Mouse (Mus musculus) hindbrain, embryonic 13.5 days (tissue): Measurements from ENCODE around the gene Ces1f. TPM values are rescaled to one million over a fixed set of nuclear protein-coding genes. Genes with fewer than 3 reads are reported as not detected.

ENCODE experiments used
- polyA plus RNA-seq: library from polyadenylated mRNA; unstranded; fragments of >200 nt; fragmentation: Nextera tagmentation; extraction: Ambion mirVana; gene quantifications from 2 replicates; pipeline ENCODE4 v1.2.1, GENCODE M21; 2015

Gene Ces1f
- polyA plus RNA-seq, 1 experiment from 2014 or later, result not detected

Other genes starting within 250 kb of the Ces1f start
- gene Ces1a, start 231.6 kb downstream of the Ces1f start, polyA plus RNA-seq, result not detected in 2 replicates
- gene Ces1b, start 199.7 kb downstream of the Ces1f start, polyA plus RNA-seq, result not detected in 2 replicates
- gene Ces1c, start 148.5 kb downstream of the Ces1f start, polyA plus RNA-seq, result not detected in 2 replicates
- gene Ces1d, start 81.9 kb downstream of the Ces1f start, polyA plus RNA-seq, result 0.21 and 0.26 TPM in 2 replicates
- gene Ces1e, start 50.1 kb downstream of the Ces1f start, polyA plus RNA-seq, result not detected in 2 replicates
- not detected in 2 replicates for gene Ces1g, start 57.6 kb upstream of the Ces1f start, polyA plus RNA-seq
- not detected in 2 replicates for gene Ces1h, start 100.0 kb upstream of the Ces1f start, polyA plus RNA-seq